Mouse (Mus musculus) ES-E14 (cell line): ENCODE data around the gene Cyp2d22. TPM values are rescaled to one million over a fixed set of nuclear protein-coding genes. Genes with fewer than 3 reads are reported as not detected.

Source experiments
- DNase-seq: peaks from one replicate; pipeline ENCODE4 v3.0.0-alpha.2; 2013; ENCODE audit warnings: low read depth, low spot score
- H3K27ac ChIP-seq: 2 replicates; pipeline ENCODE4 v1.5.1; 2012; ENCODE audit warnings: low read depth, mild to moderate bottlenecking, low read length, moderate library complexity, mixed read lengths; ENCODE audit not compliant: poor library complexity, insufficient read depth, severe bottlenecking
- H3K36me3 ChIP-seq: 2 replicates; pipeline ENCODE4 v1.6.1; 2012; ENCODE audit warnings: mild to moderate bottlenecking, low read length, moderate library complexity, mixed read lengths; ENCODE audit not compliant: control insufficient read depth, poor library complexity, insufficient read depth, severe bottlenecking
- H3K4me1 ChIP-seq, 2 experiments: fragments of 150-350 bp in 1 of 2; sonication (generic) in 1 of 2; 2 replicates each; pipeline ENCODE4 v1.6.1; 2012; ENCODE audit warnings: low read length in 2 of 2, mild to moderate bottlenecking in 1 of 2, mixed read lengths in 1 of 2; ENCODE audit not compliant: control insufficient read depth in 2 of 2, insufficient read depth in 2 of 2, poor library complexity in 1 of 2
- H3K4me3 ChIP-seq, 2 experiments: fragments of 150-350 bp in 1 of 2; sonication (generic) in 1 of 2; 2 replicates each; pipeline ENCODE4 v1.5.1; 2012; ENCODE audit warnings: low read length in 2 of 2, low read depth in 1 of 2, mild to moderate bottlenecking in 1 of 2, mixed read lengths in 1 of 2; ENCODE audit not compliant: insufficient read depth in 1 of 2, poor library complexity in 1 of 2, severe bottlenecking in 1 of 2
- H3K9ac ChIP-seq: 2 replicates; pipeline ENCODE4 v1.6.1; 2012; ENCODE audit warnings: low read depth, mild to moderate bottlenecking, low read length, mixed read lengths; ENCODE audit not compliant: poor library complexity, insufficient read depth, severe bottlenecking
- H3K9me3 ChIP-seq: fragments of 150-350 bp; sonication (generic); 2 replicates; pipeline ENCODE4 v1.6.1; 2012; ENCODE audit warnings: low read depth, mild to moderate bottlenecking, low read length; ENCODE audit not compliant: control insufficient read depth, insufficient read depth
- CHD2 ChIP-seq: IDR thresholded peaks from 2 replicates; pipeline ENCODE4 v1.6.1; 2014; ENCODE audit warnings: mild to moderate bottlenecking, low read depth, low read length, inconsistent platforms
- HCFC1 ChIP-seq: IDR thresholded peaks from 2 replicates; pipeline ENCODE4 v1.6.1; 2012; ENCODE audit warnings: low read length, inconsistent platforms, borderline replicate concordance; ENCODE audit not compliant: insufficient read depth
- MAFK ChIP-seq: IDR thresholded peaks from 2 replicates; pipeline ENCODE4 v1.6.1; 2014; ENCODE audit warnings: mild to moderate bottlenecking, low read depth, low read length, inconsistent platforms; ENCODE audit not compliant: insufficient read depth
- ZC3H11A ChIP-seq: IDR thresholded peaks from 2 replicates; pipeline ENCODE4 v1.6.1; 2012; ENCODE audit warnings: low read depth, mild to moderate bottlenecking, inconsistent platforms, low read length, borderline replicate concordance
- ZNF384 ChIP-seq: IDR thresholded peaks from 2 replicates; pipeline ENCODE4 v1.6.1; 2012; ENCODE audit warnings: low read depth, low read length, inconsistent platforms
- in situ Hi-C, 2 experiments: fragments of 600-800 bp; cut with MboI; formaldehyde crosslinking; loops; one replicate each; pipeline ENCODE4 v1.15.1; 2025; ENCODE audit warnings: low sequenced_read_pairs in 2 of 2, inconsistent platforms in 1 of 2; ENCODE audit not compliant: unreplicated experiment in 2 of 2
- total RNA-seq: library from RNA; depleted of rRNA; stranded (reverse); fragments of 300-350 nt; gene quantifications from 2 replicates; pipeline ENCODE4 v1.2.3, GENCODE M21; 2012

The Cyp2d22 gene
- total RNA-seq, 1 experiment = 0.94 TPM

DNA sequence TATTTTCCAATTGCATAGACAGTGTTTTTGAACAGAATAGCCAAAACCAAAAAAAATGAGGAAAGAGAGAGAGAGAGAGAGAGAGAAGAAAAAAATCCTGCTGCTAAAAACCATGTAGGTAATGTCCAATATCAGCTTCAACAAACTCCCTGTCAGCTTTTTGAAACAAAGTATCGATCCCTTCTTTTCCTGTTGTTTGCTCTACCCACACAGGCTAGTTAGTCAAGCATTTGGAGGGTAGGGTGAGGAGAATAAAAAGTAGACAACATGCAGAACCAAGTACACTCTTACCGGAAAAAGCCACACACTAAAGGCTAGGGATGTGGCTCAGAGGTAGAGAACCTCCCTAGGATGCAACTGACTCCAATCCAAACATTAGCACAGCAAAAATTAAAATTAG is 5.7 kb upstream of the Cyp2d22 start:
- H3K9ac ChIP-seq = no peak overlapping the region
- no peak overlapping the region for H3K27ac ChIP-seq
- no peaks in the 10 kb centered on the region for H3K9me3 ChIP-seq
- no peaks in the 10 kb centered on the region; a peak in 1 of 4 replicates for H3K4me1 ChIP-seq
- no peak overlapping the region for H3K4me3 ChIP-seq
- in situ Hi-C loops = no loop called here
- DNase-seq = no peak
- TF ChIP-seq HCFC1 = no peak
- H3K36me3 ChIP-seq = no peaks in the 10 kb centered on the region

GRCm38 (mm10) chr15:82382441-82382840 is 2.4 kb upstream of the Cyp2d22 start:
- H3K4me3 ChIP-seq = no peak overlapping the region
- TF ChIP-seq ZNF384 (no peak), ZC3H11A (no peak), CHD2 (no peak), HCFC1 (no peak), MAFK (no peak)
- H3K36me3 ChIP-seq = no peaks in the 10 kb centered on the region
- peaks cover 0 to 2% of the 10 kb centered on the region in 2 experiments; a peak in 1 of 4 replicates for H3K4me1 ChIP-seq
- H3K9me3 ChIP-seq = no peaks in the 10 kb centered on the region
- H3K9ac ChIP-seq = no peak overlapping the region
- no peak for DNase-seq
- no peak overlapping the region for H3K27ac ChIP-seq
- in situ Hi-C loops = no loop called here

- Histone ChIP-seq H3K9me3 (no peaks in the 10 kb centered on the region), H3K4me3 (no peak overlapping the region), H3K4me1 (peaks cover 0 to 2% of the 10 kb centered on the region in 2 experiments; a peak in 1 of 4 replicates), H3K9ac (no peak overlapping the region), H3K36me3 (no peaks in the 10 kb centered on the region), H3K27ac (no peak overlapping the region)
- DNase-seq = no peak
- TF ChIP-seq ZC3H11A (no peak), CHD2 (no peak), MAFK (no peak), ZNF384 (no peak), HCFC1 (no peak)
- in situ Hi-C loops = no loop called here
Observed at GRCm38 (mm10) chr15:82380714-82381062, 628 bp upstream of the Cyp2d22 start.

GRCm38 (mm10) chr15:82379511-82379870 is 569 bp downstream of the Cyp2d22 start:
- peaks cover 0 to 2% of the 10 kb centered on the region in 2 experiments; a peak in 1 of 4 replicates for H3K4me1 ChIP-seq
- H3K4me3 ChIP-seq = peak overlapping the region; percentile 35 to 60
- no peak overlapping the region for H3K27ac ChIP-seq
- in situ Hi-C loops = no loop called here
- no peaks in the 10 kb centered on the region for H3K9me3 ChIP-seq
- no peak for TF ChIP-seq HCFC1
- no peaks in the 10 kb centered on the region for H3K36me3 ChIP-seq
- DNase-seq = no peak
- H3K9ac ChIP-seq = no peak overlapping the region

GRCm38 (mm10) chr15:82378261-82379180 is 1.5 kb downstream of the Cyp2d22 start:
- Histone ChIP-seq H3K4me3 (no peak overlapping the region), H3K9ac (no peak overlapping the region), H3K36me3 (no peaks in the 10 kb centered on the region), H3K27ac (no peak overlapping the region), H3K9me3 (no peaks in the 10 kb centered on the region), H3K4me1 (peaks cover 0 to 2% of the 10 kb centered on the region in 2 experiments; a peak in 1 of 4 replicates)
- DNase-seq = no peak
- no peak for TF ChIP-seq ZNF384
- TF ChIP-seq CHD2 = no peak
- no peak for TF ChIP-seq MAFK
- no peak for TF ChIP-seq ZC3H11A
- TF ChIP-seq HCFC1 = no peak
- in situ Hi-C loops = no loop called here
